Mouse (Mus musculus) ES-E14 (cell line): Measurements from ENCODE around the gene Hs2st1.

Experiments used
- CHD2 ChIP-seq: IDR thresholded peaks from 2 replicates; pipeline ENCODE4 v1.6.1; 2014; ENCODE audit warnings: mild to moderate bottlenecking, low read depth, low read length, inconsistent platforms
- HCFC1 ChIP-seq: IDR thresholded peaks from 2 replicates; pipeline ENCODE4 v1.6.1; 2012; ENCODE audit warnings: low read length, inconsistent platforms, borderline replicate concordance; ENCODE audit not compliant: insufficient read depth
- MAFK ChIP-seq: IDR thresholded peaks from 2 replicates; pipeline ENCODE4 v1.6.1; 2014; ENCODE audit warnings: mild to moderate bottlenecking, low read depth, low read length, inconsistent platforms; ENCODE audit not compliant: insufficient read depth
- ZC3H11A ChIP-seq: IDR thresholded peaks from 2 replicates; pipeline ENCODE4 v1.6.1; 2012; ENCODE audit warnings: low read depth, mild to moderate bottlenecking, inconsistent platforms, low read length, borderline replicate concordance
- ZNF384 ChIP-seq: IDR thresholded peaks from 2 replicates; pipeline ENCODE4 v1.6.1; 2012; ENCODE audit warnings: low read depth, low read length, inconsistent platforms

DNA sequence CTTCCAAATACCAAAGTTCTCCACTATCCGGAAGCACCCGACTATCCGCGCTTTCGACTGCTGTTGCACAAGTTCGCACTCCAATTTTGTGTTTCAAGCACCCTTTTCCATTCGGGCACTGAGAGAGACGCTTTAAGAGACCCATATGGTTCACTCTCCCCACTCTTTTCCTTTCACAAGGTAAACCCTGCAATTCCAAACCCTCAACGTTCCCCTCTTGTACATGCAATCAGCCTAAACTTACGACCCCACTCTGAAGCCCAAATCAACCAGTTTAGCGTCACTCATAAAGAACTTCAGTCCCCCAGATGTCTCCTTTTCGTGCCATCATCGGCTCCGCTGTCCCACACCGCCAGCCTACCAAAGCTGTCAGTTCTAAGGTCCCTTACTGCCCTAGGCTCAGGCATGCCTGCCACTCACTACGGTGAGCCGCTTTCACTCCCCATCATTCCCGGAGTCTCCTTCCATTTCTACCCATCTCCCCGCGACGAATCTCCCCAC is 1.1 kb downstream of the Hs2st1 start:
- TF ChIP-seq CHD2 (no peak), HCFC1 (no peak), ZC3H11A (no peak), ZNF384 (no peak), MAFK (no peak)
